Mouse (Mus musculus): ENCODE measurements around the gene Ntsr2.

- no peak for TF ChIP-seq POLR2A (IDR thresholded peaks at IDR 0.05; ENCODE audit: insufficient read depth, low read depth, low read length)
- TF ChIP-seq CTCF (IDR thresholded peaks at IDR 0.05; ENCODE audit: insufficient read depth, low read depth, low read length): no peak
These were observed 45.5 kb downstream of the Ntsr2 start for GRCm38 (mm10) chr12:16698691-16699090.
